Mouse (Mus musculus): Measurements from ENCODE around the gene Atp2b2.

The Atp2b2 gene

GRCm38 (mm10) chr6:113886886-113887285, 155.5 kb downstream of the Atp2b2 start:
- DNase-seq = no peak

DNA sequence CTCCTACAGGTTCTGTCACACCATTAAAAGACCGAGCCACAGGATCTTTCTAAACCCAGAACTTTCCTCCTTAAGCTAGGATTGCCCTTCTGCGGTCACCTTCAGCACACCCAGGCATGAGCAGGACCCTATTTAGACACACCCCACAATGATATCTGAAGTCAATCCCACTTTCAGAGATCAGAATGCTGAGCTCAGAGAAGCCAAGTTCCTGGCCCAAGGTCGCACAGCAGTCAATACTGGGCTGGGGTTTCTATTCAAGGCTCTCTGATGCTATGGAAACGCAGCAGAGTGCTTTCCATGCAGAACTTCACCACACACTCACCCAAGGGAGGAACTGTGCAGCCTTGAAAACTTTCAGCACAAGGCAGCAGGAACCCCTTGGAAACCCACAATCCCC, 157.6 kb downstream of the Atp2b2 start:
- DNase-seq = no peak

DNA sequence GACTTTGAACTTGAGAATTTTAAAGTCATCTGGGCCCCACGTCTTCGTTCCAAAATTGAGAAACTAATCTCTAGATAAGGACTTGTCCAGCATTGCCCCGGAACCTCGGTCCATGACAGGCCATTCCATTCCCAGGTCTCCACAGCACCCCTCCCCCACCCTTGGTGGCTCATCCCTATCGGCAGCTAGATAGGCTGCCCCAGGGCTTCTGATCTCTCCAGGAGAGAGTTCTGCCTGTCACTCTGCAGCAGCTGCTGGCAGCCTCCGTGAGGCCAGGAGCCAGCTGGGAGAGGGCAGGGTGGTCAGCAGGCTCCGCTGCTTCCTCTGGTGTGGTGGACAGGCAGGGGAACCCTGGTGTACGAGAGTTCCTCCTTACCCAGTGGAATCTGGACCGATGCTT, 159.2 kb downstream of the Atp2b2 start:
- no peak for DNase-seq

DNA sequence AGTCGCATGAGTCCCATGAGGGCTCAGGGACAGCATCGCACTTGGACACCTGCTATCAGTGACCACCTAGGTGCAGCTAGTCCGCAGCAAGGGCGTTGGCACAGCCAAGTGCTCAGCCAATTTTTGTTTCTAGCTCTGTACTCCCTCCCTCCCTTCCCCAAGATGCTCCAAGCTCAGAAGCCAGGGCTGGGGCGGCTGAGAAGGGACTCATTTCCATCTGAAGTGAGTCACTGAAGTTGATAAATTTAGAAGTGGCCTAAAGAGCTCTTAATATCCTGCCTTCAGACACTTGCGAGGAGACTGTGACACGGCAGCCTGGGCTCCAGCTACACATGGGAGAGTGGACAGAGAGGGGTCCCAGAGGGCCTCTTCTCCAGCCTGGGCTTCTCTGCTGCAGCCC, 160.0 kb downstream of the Atp2b2 start:
- DNase-seq = no peak

GRCm38 (mm10) chr6:113881561-113882243, 160.7 kb downstream of the Atp2b2 start:
- DNase-seq = no peak

- DNase-seq = no peak
Observed at GRCm38 (mm10) chr6:113879366-113879765, 163.0 kb downstream of the Atp2b2 start.

DNA sequence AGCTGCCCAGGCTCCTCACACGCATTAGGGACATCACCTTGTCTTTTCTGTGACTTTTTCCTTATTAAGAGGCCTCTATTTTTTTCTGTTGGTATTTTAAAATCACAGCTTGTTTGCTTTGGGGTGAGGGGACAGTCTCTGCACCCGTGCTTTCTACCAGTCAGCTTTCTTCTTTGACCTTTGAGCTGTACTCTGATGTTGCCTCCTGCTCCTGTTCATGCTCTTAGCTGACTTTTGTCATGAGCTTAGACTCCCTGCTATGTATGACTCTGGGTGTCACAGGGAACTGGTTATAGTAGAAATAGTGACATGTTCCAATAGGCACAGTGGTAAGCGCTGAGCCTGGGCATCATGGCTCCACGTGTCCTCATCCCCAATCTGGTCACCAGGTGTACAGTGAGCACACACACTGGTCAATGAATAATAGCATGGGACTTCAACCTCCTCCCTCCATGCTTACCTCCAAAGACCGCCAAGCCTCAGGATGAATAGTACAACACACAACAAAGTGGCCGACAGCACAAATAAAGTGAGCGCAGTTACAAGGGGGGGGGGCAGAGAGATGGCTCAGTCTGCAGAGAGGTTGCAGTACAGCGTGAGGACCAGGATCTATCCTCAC, 163.8 kb downstream of the Atp2b2 start:
- no peak for DNase-seq

GRCm38 (mm10) chr6:113876585-113876984, 165.8 kb downstream of the Atp2b2 start:
- no peak for DNase-seq

GRCm38 (mm10) chr6:113875201-113875600, 167.2 kb downstream of the Atp2b2 start:
- DNase-seq = no peak

GRCm38 (mm10) chr6:113872654-113873053, 169.8 kb downstream of the Atp2b2 start:
- no peak for DNase-seq

GRCm38 (mm10) chr6:113870775-113871174, 171.6 kb downstream of the Atp2b2 start:
- no peak for DNase-seq

DNA sequence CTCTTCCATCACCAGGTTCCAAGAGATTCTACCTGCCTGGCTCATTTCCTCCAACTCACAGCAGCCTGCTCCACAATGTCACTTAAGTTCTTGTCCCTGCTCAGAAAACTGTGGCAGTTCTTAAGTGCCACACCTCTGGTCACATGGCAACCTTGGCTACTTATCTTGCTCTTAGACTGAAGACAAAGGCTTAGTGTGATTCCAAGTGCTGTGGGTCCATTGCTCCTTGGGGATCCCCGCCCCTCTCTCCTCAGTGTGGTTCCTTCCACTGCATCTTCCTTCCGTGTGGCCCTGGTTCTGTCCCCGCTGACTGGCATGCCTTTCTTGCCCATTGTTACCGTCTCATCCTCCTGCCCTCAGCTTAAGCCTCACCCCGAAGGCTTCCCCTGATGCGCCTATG, 173.9 kb downstream of the Atp2b2 start:
- no peak for DNase-seq

DNA sequence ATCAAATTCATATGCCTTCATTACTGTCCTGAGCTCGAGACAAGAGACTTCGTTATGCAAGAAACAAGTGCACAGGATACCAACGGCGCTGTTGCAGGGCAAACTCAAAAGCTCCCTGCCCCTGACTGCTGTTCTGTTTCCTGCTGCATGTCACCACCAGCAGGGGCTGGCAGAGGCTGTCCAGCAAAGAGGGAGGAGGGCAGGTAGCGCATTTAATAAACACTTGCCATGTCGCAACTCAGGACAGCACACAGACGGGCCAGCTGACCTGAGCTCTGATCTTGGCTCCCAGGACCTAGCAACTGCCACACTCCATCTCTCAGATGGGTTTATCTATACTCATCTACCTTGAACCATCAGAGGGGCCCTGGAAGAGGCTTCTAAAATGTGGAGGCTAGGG, 176.7 kb downstream of the Atp2b2 start:
- no peak for DNase-seq

DNA sequence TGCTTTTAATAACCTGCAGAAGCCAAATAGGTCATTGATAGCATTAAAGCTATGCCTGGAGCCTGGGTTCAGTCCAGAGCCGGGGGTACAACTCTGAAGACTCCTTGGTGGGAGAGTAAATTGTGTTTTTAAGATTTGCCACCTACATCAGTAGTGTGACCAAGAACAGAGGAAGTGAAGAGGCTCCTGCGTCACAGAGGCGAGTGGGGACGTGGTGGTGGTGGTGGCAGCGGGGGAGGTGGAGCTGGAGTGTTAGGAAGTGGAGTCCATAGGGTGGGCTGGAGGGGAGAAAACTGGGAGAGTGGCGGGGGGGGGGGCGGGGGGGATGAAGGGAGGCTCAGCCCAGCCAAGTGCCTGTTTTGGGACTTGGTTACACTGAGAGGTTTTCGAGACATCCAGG, 177.6 kb downstream of the Atp2b2 start:
- no peak for DNase-seq

- no peak for DNase-seq
Observed at GRCm38 (mm10) chr6:113862955-113863354, 179.5 kb downstream of the Atp2b2 start.

DNA sequence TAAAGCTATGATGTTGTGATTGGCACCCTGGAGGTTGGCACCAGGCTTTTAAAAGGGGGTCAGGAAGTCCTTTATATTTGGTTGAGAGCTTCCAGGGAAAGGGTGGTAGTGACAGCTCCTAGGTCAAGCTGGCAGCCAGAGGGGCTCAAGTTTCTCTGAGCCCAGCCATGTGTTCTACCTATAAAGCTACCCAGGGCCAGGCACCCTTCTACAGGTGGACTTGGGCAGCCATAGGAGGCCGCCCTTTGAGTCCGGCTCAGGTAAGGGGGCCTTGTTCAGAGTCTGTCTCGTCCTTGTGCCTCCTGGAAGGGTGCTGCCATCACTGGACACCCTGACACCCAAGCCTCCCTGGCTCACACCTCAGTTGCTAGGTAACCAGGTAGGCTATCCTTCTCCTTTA, 180.5 kb downstream of the Atp2b2 start:
- DNase-seq = no peak

GRCm38 (mm10) chr6:113861375-113861770, 181.0 kb downstream of the Atp2b2 start:
- no peak for DNase-seq

- no peak for DNase-seq
Observed at GRCm38 (mm10) chr6:113860735-113861374, 181.6 kb downstream of the Atp2b2 start.

GRCm38 (mm10) chr6:113860023-113860734, 182.2 kb downstream of the Atp2b2 start:
- no peak for DNase-seq

DNA sequence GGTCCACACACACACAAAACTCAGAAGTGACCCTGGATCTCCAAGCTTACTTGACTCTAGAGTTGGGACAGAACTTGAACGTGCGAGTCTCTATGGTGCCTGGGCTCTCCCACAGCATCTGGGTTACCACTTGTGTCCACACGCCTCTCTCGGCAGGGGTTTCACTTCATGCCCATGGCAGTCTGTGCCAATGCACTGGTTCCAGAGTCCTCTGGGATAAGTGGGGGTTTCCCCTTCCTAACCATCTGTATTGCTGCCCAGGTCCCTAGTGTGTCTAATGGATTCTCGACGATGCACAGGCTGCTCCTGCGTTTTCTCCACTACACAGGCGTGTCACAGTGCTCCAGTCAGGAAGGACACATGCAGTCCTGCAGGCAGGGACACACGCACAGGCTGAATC, 184.1 kb downstream of the Atp2b2 start:
- no peak for DNase-seq

DNA sequence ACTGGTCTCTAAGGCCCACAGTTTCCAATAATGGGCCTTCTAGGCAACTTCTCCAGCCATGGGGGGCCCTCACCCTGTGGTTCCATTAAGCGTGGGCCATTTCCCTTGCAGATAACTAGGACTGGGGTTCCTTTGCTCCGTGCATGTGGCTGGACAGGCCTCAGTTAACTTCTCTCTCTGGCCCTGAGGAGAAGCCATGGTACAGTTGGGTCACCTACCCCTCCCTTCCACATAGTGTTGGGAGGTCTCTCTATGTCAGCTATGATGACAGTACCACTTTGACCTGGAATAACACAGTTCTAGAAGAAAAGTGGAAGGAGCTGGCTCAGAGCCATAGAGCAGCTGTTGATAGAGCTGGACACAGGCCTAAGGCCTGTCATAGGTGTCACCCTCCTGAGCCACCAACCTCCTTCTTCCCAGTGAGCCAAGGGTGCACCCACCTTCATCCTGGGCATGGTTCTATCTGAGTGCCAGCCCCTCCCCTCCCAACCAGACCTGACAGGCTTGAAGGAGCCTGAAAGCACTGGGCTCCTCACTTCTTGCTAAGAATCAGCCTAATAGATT, 185.0 kb downstream of the Atp2b2 start:
- no peak for DNase-seq

DNA sequence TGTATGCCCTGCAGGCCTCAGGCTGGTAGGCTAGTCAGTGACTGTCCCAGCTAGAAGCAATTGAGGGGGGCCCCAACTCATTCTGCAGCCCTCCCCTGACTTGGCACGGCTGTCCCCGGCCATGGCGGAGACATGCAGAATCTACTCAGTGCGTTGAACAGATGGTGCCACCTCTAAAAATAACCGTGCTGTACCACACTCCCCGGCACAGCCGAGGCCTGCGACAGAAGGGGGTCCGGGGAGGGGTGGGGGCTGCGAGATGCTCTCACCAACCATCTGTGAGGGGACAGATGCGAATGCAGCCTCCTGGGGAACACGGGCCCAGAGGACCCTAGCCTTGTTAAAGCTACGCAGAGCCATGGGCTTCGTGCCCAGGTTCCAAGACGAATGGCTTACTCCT, 185.6 kb downstream of the Atp2b2 start:
- no peak for DNase-seq

- no peak for DNase-seq
Observed at GRCm38 (mm10) chr6:113856095-113856646, 186.2 kb downstream of the Atp2b2 start.
